Mouse (Mus musculus) left cerebral cortex, adult 8-10 months (tissue): Measurements from ENCODE around the gene Slc2a1. TPM values are rescaled to one million over a fixed set of nuclear protein-coding genes. Genes with fewer than 3 reads are reported as not detected.

Experiments
- DNase-seq, 2 experiments: peaks; one replicate each; pipeline ENCODE4 v3.0.0; 2022; ENCODE audit warnings: low spot score in 2 of 2
- microRNA-seq, 2 experiments: library from miRNA; unstranded; fragments of <30 nt; microRNA quantifications; one replicate each; pipeline ENCODE4 v1.2.0; 2022
- total RNA-seq, 4 experiments: library from RNA; stranded (reverse); gene quantifications; 2 replicates each; pipeline ENCODE4 v1.2.4; 2022

The Slc2a1 gene
- total RNA-seq, 4 experiments from 2014 or later: 83.3 to 103 (median 92.3) TPM

DNA sequence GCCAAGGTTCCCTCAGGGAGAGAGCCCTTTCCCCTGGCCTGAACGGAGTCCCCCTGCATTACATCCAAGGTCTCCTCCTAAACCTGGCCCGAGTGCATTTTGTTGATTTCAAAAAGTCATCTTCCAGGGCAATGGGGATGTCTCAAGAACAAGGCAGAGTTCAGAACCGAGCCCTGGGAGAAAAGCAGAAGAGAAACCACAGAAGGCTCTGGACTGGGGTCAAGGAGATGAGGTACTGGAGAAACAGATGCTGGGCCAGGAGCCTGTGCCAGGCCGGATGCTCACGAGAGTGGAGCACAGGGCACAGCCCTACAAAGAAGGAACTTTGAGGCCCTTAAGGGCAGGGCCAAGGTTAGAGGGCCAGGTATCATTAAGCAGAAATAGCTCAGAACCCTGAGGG is 69.2 kb downstream of the Slc2a1 start:
- no peak for DNase-seq

DNA sequence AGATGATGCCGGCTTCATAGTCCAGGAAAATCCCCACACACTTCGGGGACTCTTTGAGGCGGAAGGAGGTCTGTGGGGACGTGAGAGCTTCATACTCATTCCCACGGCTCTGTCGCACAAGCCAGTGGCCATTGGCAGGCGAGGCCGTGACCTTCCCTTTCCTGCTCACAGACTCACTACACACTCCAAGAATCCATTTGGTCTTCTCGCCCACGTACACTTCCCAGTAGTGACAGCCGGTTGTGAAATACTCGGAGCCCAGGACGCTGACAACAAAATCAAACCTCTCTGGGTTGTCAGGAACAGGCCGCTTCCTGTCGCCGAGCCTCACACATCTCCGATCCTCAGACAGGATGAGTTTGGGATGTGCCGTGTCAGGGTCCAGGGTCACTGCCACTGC is 69.8 kb downstream of the Slc2a1 start:
- DNase-seq: no peak

DNA sequence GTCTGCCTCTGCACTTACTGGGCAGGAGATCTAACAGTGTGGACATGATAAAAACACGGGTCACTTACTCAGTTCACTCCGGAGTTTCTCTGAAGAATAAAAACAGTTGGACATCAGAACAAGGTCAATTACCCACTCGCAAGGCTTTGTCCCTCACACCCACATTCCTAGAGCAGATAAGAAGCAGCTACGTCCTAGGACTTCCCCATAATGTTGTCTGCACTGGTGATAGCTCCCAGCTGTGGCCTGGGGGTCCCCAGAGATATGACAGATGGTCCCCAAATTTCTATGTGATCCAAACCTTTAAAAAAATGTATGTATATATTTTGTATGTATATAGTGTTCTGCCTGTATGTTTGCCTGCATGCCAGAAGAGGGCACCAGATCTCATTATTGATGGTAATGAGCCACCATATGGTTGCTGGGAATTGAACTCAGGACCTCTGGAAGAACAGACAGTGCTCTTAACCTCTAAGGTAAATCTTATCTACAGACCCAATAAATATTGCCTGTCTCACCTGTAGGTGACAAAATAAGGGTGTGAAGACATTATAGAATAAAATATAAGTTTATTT is 71.7 kb downstream of the Slc2a1 start:
- DNase-seq: no peak

DNA sequence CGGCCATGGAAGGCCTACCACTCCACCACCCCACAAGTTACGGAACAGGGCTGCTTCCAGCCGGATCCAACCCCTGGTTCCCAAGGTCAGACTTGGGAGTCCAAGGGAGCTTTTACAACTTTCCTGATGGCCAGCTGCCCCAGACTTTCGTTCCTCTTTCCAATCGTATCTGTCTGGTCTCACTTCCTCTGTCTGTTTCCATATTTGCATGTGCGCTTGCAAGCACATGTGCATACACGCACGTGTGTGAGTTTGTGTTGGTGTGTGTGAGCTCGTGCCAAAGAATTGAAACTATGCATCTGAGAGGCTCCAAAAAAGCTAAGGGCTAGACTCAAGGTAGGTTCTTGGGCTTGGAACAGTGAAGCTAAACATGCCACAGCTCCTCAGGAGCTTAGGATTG is 72.9 kb downstream of the Slc2a1 start:
- no peak for DNase-seq

DNA sequence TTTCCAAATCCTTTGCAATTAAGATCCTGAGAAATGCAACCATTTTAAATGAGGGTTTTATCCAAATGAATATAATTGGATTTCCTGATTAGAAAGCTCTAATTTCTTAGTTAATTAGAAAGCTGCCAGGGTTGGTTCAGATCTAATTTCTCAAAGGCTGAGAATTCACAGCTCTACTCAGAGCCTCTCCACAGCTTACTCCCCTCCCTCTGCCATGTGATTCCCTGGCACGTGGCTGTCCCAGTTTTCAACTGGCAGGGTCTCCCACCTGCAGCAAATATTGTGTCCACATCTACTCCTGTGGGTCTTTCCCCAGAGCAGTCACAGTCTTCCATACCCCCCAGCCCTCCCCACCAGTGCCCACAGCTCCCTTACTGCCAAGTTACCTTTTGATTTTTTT is 75.0 kb downstream of the Slc2a1 start:
- DNase-seq: no peak

DNA sequence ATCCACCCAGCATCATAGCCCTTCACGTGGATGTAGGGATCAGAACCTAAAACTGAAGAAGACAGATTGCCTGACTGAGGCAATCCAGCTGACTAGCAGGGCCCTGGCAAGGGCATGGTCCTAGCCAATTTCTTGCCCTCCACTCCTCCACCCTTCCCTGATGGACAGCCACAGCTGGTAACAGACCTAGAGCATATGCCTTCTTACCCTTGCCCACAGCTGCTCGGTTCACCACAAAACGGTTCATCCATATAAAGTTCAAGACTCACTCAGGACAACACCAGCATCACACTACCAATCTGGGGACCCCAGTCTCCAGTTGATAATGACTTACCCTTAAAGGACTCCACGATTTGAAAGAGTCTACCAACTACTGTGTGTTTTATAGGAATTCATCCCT is 77.3 kb downstream of the Slc2a1 start:
- no peak for DNase-seq

Small RNAs within 50 kb of the gene (microRNA-seq; reads per million reads assigned to microRNA genes)
- 0 reads per million in 2 experiments for gene Mir1957a

Other genes with a start within 250 kb of the Slc2a1 start
- gene Olfr1331, start 244.1 kb upstream of the Slc2a1 start, total RNA-seq: not detected
- not detected for gene Olfr1330, start 220.1 kb upstream of the Slc2a1 start, total RNA-seq
- not detected for gene Olfr1329, start 191.2 kb upstream of the Slc2a1 start, total RNA-seq
- gene Olfr1328, start 170.1 kb upstream of the Slc2a1 start, total RNA-seq: not detected
- gene Lao1, start 147.1 kb upstream of the Slc2a1 start, total RNA-seq: under 1 TPM in 2 of 4 experiments, not detected in 2; 0.37 to 0.42 TPM
- 1 to 10 TPM; 6.6 to 7.9 (median 7.3) TPM for gene Zfp691, start 65.5 kb downstream of the Slc2a1 start, total RNA-seq
- under 1 TPM; 0.53 to 0.98 (median 0.78) TPM for gene Ermap, start 81.3 kb downstream of the Slc2a1 start, total RNA-seq
- gene Svbp, start 86.6 kb downstream of the Slc2a1 start, total RNA-seq: 10 to 100 TPM; 15.2 to 18.2 (median 16.4) TPM
- under 1 TPM; 0.37 to 0.72 (median 0.55) TPM for gene Tmem269, start 109.5 kb downstream of the Slc2a1 start, total RNA-seq
- gene AU022252, start 124.0 kb downstream of the Slc2a1 start, total RNA-seq: 10 to 100 TPM; 21.6 to 30.7 (median 28.2) TPM
- gene P3h1, start 124.2 kb downstream of the Slc2a1 start, total RNA-seq: 1 to 10 TPM; 7.0 to 8.9 (median 8.0) TPM
- gene Cldn19, start 146.7 kb downstream of the Slc2a1 start, total RNA-seq: under 1 TPM in 3 of 4 experiments, not detected in 1; 0.13 to 0.60 (median 0.53) TPM
- 100 to 1,000 TPM; 177 to 201 (median 189) TPM for gene Ybx1, start 185.9 kb downstream of the Slc2a1 start, total RNA-seq
- gene Ppih, start 211.8 kb downstream of the Slc2a1 start, total RNA-seq: 10 to 100 TPM; 15.9 to 18.6 (median 17.5) TPM